Mouse (Mus musculus) left cerebral cortex, postnatal 36 days (tissue): ENCODE measurements around the gene Col25a1. TPM values are rescaled to one million over a fixed set of nuclear protein-coding genes. Genes with fewer than 3 reads are reported as not detected.
A peak's percentile ranks its signal among the peaks of the same experiment; 100 is the strongest.

Experiments used
- DNase-seq, 2 experiments: peaks; one replicate each; pipeline ENCODE4 v3.0.0; 2021 to 2022; ENCODE audit warnings: low spot score in 2 of 2, mixed read lengths in 1 of 2
- intact Hi-C: fragments of 180-260 bp; cut with DNase I; formaldehyde crosslinking; loops from one replicate; pipeline ENCODE4 v1.15.1; 2025
- total RNA-seq, 2 experiments: library from RNA; stranded (reverse); gene quantifications; 2 replicates each; pipeline ENCODE4 v1.2.3; 2021

Col25a1 gene
- total RNA-seq, 2 experiments from 2014 or later = 40.2 to 46.7 TPM

DNA sequence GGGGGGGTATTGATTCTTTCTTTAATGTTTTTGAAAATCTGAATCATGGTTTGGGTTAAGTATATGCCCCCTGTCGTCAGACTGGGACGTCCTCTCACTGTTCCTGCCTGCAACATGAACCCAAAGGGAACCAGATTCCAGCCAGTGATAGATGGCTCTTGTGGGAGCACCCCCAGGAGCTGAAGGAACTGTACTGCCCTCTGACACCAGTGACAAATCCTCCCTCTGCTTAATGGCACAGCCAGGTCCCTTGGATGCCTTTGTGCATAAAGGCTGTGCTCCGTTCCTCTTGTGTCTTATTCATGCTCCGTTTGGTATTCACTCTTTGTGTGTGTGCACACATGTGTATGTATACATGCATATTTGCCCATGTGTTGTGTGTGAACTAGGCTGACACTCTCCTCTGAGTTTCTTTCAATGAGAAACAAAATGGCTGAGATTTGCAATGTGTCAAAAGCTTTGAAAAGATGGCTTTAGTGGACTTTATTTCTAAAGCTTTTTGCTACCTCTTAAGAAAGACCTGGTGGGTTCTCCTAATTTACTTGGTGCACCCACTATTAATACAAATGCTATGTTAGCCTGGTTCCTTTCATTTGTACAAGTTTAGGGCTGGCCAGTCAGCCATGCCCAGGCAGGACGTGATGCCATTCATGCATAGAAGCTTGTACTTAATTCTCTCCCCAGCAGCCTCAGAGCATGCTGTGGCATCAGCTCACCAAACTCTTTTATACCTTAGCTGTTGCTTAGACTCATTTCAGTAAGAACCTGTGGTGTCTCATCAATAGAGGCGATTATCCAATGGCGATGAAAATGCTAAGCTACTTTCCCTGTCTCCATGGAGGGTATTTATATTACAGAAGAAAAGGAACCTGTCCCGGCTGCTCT is 273.5 kb downstream of the Col25a1 start:
- intact Hi-C loops = no loop called here
- DNase-seq = no peak

DNA sequence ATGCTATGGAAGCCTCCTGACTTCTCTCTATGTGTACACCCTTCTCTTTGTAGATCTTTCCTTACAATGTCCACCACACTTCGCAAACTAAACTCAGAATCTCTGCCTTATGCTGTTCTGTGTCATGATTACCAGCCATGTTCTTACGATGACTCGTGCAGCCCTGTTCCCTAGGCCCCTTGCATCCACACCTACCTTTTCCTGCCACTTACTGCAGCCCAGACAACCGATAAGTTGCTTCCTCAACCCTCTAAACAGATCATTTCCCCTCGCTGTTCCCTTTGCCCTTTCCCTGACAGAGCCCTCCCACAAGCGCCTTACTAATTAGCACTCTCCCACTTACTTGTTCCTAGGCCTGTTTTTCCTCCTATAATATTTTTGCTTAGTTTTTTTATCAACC is 275.9 kb downstream of the Col25a1 start:
- DNase-seq = no peak
- intact Hi-C loops = no loop called here

DNA sequence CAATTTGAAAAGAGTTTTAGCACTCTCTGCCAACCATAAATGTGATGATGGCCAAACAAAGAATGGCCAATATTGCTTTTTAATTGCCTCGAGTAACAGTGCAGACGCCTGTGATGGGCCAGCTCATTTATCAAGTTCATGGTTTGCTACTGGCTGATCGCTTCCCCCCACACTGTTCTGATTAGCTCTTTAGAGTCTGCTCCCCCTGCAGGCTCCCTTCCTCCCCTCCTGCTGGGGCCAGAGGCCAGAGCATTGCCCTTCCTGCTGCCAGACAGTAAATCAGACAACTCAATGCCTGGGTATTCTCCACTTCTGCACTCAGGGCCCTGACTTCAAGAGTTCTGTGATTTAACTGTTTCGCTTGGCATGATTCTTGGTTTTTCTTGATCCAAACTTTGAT is 281.9 kb downstream of the Col25a1 start:
- no peak for DNase-seq
- intact Hi-C loops = no loop called here

DNA sequence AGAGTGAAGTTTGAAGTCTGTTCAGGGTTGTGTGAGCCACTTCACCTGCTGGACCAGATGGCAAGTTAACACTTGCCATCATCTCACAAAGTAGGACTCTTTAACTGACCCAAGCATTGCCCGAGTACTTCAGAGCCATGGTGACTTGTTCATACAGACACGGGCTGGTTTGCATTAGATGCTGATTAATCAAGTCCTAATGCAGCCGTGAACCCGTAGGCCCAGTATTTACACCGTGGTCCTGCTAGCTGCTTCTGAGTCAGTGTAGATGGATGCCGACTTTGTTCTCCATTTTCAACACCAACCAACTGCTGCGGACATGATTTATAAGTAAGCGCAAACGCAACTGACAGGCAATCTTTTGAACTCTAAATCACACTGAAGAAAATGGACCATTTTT is 287.6 kb downstream of the Col25a1 start:
- intact Hi-C loops = no loop called here
- no peak for DNase-seq

DNA sequence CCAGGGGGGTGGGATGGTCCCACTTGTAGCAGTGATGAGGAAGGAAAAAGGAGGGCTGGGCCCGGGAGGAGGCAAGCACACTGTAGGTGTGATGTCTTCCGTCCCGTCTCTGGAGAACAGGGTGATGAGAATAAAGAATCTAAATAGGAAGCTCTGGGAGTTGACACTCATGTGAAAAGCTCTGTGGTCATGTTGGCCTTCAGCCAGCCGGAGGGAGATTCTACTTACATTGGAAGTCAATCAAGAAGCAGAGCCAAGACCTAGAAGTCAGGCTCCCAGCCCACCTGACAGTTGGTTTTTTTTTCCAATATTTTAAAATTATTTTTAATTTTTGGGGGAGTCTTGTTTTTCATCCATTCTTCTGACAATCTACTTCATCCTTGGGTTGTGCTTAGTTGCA is 297.5 kb downstream of the Col25a1 start:
- intact Hi-C loops = no loop called here
- DNase-seq = no peak

DNA sequence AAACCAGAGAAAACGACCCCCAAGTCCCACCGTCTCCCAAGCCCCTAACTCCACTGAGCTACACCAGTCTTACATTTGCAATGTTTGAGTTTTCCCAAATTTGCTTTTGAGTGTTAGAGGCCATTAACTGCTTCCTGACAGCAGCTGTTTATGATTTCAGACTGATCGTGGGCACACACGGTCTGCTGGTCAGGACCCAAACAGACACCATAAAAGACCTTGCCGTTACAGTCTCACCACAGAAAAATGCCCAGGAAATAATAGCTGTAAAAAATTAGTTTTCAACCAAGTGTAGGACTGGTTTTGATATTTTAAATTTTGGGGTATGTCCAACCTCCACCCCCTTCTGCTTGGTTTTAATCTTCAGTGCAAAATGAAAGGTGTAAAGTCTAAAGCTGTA is 298.8 kb downstream of the Col25a1 start:
- intact Hi-C loops = no loop called here

DNA sequence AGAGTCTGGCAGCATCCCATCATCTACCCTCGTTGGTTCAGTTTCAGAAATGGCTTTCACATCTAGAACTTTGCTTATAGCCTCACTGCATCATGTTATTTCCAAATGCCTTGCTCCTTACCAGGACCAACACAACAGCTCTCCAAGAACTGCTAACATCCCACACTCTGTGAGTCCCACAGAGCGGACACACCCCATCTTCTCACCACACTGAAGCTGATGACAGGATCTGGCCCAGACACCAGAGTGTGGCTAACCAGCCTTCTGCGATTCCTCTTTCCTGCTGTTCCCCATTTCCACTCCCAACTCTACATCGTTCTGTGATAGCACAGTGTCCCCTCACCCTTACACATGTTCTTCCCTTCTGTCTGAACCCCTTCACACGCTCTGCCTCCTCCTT is 301.5 kb downstream of the Col25a1 start:
- intact Hi-C loops = no loop called here
- DNase-seq = peak; percentile 12 to 21

More for the DNA sequence above, 298.8 kb downstream of the Col25a1 start:
- DNase-seq = no peak

DNA sequence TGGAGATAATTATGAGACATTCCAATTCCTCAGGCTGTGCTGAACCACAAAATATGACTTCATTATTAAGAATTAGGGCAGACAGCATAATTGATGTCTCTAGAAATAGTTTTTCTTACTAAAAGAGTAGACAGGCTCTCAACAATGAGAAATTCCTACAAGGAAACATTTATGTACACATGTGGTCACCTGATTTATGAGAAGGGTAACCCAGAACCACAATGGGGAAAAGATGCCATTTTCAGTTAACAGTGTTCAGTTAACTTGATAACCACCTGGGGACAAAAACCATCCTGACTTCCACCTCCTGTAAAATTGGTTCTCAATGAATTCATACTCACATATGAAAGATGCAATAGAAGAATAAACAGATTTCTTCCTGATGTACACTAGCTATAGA is 305.7 kb downstream of the Col25a1 start:
- no peak for DNase-seq
- intact Hi-C loops = no loop called here

DNA sequence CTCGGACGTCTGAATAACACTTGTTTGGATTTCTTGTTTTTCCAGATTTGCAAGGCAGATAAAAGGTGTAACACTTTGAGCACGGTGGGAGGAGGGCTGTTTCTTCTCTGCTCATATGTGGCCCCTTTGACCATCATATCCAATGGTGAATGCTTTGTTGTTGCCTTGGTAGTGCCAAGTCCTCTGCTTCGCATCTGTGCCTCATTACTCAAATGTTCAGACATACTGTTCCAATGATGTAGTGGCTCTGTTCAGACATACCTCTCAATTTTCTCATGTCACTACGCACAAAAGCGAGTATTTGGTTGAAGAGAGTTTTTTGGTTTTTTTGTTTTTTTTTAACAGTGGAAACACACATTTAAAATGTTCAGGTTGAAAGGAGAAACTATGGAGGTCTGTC is 308.5 kb downstream of the Col25a1 start:
- DNase-seq = no peak
- intact Hi-C loops = no loop called here

DNA sequence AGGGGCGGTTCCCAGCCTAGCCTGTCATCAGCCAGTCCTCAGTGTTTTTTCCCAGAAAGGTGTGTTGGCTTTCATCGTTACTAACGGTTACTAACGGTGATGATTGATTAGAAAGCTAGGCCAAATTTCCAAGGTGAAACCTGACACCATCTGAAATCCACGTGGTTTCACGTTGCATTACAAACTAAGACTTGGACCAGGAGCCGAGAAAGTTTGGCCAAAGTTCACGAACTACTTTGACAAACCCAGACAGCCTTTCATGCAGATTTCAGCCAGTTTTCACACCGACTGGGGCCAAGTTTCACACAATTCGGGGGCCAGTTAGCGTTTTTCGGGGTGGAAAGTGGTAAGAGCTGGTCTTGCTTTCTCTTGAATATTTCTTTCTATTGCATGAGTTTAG is 309.4 kb downstream of the Col25a1 start:
- intact Hi-C loops = no loop called here
- no peak for DNase-seq

DNA sequence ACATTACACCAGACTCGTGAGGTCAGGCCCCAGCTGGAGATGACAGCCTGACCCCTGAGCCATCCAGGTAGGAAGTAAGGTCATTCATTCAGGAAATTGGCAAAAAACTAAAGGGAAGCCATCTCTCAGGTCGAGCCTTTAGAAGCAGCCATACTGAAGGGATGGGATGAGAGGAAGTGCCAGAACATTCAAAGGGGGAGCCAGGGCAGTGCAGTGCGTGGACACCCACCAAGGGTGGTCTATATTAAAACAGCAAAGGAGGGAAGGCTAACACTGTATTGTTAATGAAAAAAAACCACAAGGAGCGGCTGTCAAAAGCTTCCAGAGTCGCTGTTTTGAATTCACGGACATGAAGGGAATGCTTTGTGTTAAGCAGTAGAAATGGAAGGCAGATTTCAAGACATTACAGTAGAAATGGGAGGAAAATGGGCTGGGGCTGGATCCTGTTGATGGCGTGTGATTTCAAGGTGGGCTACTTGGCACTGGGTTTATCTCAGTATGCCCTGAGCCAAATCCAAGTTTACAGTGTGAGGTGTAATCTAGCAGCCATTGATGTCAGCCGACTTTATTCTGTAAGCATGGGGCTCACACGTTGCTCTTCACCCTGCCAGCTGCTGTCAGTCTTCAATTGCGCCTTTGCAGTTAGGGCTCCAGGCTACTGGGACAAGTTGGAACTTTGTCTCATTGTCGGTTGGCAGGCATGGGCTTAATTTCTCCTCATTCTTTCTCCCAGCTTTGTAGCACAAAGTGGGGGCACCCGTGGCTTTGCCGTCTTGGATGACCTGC is 312.7 kb downstream of the Col25a1 start:
- intact Hi-C loops = no loop called here
- no peak for DNase-seq

DNA sequence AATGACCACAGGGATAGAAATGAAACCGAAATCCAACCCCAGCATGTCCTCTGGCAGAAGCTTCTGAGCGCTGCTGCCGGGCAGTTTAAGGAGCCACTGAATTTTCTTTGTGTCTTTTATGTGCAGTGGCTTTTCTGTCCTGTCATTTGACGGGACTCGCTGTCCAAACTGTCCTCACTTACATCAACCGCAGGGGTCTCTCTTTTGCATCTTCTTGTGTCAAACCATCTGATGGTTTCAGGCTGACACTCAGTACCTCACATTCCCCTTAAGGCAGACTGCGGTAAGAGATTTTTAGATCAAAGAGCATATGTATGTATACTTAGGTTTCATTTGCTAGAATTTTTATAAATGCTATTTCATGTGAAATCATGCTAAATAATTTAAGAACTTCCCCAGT is 318.6 kb downstream of the Col25a1 start:
- intact Hi-C loops = no loop called here

DNA sequence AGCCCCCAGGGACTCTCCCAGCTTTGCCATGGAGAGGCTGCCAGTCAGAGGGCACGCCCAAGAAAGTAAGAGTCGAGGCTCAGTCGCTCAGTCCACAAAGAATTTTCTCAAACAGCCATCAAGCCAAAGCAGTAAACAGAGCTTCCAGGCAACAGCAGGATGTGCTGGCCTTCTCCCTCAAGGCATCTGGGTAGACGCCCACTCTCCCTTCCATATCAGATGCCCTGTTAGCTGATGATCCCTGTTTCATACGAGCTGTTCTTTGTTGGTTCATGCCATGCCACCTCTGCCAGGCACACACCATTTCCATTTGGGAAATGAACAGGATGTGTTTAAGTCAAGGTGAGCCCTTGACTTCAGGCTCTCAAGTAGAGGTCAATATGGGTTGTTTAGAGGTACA is 334.1 kb downstream of the Col25a1 start:
- no peak for DNase-seq
- intact Hi-C loops = no loop called here

More for the DNA sequence above, 318.6 kb downstream of the Col25a1 start:
- DNase-seq = no peak

DNA sequence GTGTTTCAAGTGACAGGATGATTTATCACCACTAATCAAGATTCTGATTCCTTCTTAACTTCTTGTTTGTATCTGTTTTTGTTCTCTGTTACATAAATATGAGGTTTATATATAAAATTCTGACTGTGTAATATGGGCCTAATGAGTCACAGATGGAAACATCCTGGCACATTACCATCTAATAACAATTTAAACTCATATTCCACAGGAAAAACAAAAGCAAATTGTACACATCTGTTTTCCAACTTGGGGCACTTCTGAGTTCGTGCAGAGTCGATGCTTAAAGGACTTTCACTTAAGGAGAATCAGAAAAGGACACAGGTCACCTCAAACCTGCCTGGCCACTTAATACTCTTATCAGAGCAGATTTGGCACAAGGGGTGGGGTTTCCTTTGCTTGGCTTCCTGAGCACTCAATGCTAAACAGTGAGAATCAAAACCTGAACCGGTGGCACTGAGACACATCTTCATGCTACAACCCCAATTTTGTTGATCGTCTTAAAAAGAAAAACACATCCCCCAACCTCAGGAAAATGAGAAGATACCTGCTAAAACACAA is 342.0 kb downstream of the Col25a1 start:
- intact Hi-C loops = no loop called here
- DNase-seq = no peak

DNA sequence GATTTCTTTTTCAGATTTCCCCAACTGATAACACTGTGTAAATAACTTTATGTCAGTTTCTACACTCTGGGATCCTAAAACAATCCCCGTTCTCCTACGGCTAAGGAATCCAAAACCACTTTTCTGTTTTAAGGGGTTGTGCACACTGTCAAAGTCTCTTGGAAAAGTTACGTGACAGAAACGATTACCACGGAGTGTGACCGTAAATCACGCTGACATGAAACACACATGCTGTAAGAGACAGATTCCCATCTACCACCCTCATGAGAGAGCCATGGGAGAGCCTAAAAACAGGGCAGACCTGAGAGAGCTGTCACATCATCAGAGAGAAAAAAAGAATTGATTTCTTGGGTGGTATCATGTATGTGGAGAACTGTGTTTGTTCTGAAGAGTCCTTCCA is 342.7 kb downstream of the Col25a1 start:
- intact Hi-C loops = no loop called here
- DNase-seq = no peak

DNA sequence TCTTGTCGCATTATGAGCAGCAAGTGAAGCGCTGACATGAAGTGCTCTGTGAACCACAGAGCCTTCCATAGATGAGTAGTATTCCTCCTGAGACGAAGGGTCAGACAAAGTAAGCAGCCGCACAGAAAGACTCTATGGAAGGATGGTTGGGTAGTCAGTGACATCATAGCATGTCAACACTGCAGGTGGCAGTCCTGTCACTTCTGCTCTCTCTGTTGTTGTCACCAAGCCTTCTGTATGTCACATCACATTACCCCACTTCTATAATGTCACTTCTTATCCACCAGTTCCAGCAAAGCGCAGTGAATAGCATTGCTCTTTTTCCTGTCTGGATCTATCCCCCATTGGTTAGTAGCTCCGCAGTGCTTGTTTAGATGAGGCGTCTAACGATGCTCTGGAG is 351.2 kb downstream of the Col25a1 start:
- no peak for DNase-seq
- intact Hi-C loops = no loop called here

DNA sequence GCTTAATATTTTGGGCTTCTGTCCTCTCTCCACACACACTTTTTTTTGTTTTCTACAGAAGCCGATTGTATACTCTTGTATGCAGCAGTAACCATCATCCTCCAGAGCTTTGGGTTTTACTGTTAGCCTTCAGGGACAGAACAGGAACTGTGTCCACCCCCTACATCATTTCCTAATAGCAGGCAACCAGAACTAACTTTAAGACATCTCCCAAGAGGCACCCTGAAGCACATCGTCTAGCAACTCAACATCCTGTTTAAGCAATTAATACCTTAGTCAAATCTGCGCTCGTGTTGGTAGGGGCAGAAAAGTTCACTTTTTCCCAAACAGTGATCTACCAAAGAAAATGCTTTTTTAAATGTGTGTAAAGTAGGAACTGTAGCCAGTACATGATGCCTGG is 357.5 kb downstream of the Col25a1 start:
- no peak for DNase-seq
- intact Hi-C loops = no loop called here

DNA sequence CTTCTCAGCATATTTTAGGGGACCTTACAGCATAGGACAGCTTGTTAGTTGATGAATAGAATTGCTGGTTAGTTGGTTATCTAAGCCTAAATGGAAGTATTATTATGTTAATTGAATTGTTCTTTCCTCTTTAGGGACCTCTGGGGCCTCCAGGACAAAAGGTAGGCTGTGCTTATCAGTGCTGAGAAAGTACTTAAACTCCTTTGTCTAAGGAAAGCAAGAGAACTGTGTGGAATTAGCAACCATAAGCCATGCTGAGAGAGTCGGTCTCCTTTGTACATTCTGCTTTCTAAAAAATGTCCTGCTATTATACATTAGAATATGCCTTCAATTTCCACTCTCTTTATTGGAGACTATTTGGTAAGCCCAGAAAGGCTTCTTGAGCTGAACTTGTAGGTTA is 362.9 kb downstream of the Col25a1 start:
- intact Hi-C loops = no loop called here
- DNase-seq = no peak

DNA sequence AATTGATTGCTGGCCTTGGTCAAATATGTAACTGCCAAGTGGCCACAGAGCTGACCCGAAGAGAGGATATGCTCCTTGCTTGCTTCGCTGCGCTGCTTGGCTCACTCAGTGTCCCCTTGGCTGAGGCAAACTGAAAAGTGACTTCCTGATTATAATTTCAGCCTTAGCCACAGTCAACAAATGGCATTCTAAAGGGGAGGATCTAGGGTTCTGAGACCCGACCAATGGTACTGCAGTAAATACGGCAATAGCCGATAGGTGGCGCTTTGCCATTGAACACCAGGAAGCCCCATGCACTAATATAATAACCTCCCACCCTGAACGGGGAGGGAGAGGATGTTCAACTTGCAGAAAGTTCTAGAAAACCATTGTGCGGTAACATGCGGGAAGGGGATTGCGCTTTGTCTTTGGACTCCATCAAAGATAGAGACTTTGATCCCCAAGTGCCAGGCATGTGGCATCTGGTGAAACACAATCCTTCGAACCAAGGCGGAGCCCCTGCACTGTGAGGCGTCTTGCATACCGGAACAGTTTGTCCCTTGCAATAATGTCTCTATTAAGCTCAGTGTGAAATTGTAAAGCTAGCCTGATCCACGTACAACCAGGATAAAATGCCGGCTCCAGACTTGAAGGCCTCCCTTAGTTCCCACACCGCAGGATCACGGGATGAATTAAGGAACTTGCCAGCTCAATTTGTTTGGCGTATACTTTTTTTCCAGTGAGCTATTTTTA is 363.5 kb downstream of the Col25a1 start:
- intact Hi-C loops = no loop called here

DNA sequence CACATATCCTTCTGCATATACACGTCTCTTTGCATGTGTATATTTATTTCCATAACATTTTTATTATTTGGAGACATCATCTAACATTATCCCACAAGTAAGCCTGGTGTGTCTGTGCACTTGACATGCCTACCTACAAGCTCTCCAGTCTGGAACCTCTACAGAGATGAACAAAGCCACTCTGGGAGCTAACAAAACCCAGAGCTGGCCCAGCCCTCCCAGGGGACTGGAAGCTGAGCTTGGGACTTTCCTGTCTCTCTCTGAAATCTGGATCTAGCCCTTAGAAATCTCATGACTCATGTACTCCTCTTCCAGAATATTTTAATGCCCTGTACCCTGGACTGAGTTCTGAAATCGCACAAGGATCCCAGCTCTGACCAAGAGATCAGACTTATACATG is 365.7 kb downstream of the Col25a1 start:
- intact Hi-C loops = no loop called here
- DNase-seq = no peak

More for the DNA sequence above, 363.5 kb downstream of the Col25a1 start:
- no peak for DNase-seq
